Mouse (Mus musculus) forebrain, postnatal 0 days (tissue): ENCODE data around the gene Sit1. TPM values are rescaled to one million over a fixed set of nuclear protein-coding genes. Genes with fewer than 3 reads are reported as not detected.

Source experiments
- ATAC-seq: fragments of 200-750 bp; cut with Nextera tagmentation; 2 replicates; pipeline ENCODE4 v1.8.0; 2017; ENCODE audit warnings: mild to moderate bottlenecking, moderate library complexity
- DNase-seq: peaks from one replicate; pipeline ENCODE4 v3.0.0-alpha.2; 2015
- H3K27ac ChIP-seq: fragments of 300-500 bp; sonication (generic); 2 replicates; pipeline ENCODE4 v1.5.1; 2014; ENCODE audit warnings: low read depth, mild to moderate bottlenecking, antibody characterized with exemption, low read length, moderate library complexity, mixed read lengths
- H3K27me3 ChIP-seq: fragments of 300-500 bp; sonication (generic); 2 replicates; pipeline ENCODE4 v1.6.1; 2014; ENCODE audit warnings: mild to moderate bottlenecking, low read length, mixed read lengths; ENCODE audit not compliant: insufficient read depth
- H3K36me3 ChIP-seq: fragments of 300-500 bp; sonication (generic); 2 replicates; pipeline ENCODE4 v1.6.1; 2014; ENCODE audit warnings: mild to moderate bottlenecking, moderate library complexity; ENCODE audit not compliant: insufficient read depth
- H3K4me1 ChIP-seq: fragments of 300-500 bp; sonication (generic); 2 replicates; pipeline ENCODE4 v1.6.1; 2014; ENCODE audit warnings: antibody characterized with exemption; ENCODE audit not compliant: insufficient read depth
- H3K4me2 ChIP-seq: fragments of 300-500 bp; sonication (generic); 2 replicates; pipeline ENCODE4 v1.6.1; 2014; ENCODE audit warnings: low read depth, mild to moderate bottlenecking, moderate library complexity
- H3K4me3 ChIP-seq: fragments of 300-500 bp; sonication (generic); 2 replicates; pipeline ENCODE4 v1.5.1; 2014; ENCODE audit warnings: low read depth, low read length, mixed read lengths
- H3K9ac ChIP-seq: fragments of 300-500 bp; sonication (generic); 2 replicates; pipeline ENCODE4 v1.6.1; 2014; ENCODE audit warnings: mild to moderate bottlenecking
- H3K9me3 ChIP-seq: fragments of 300-500 bp; sonication (generic); 2 replicates; pipeline ENCODE4 v1.6.1; 2016; ENCODE audit warnings: low read length
- CTCF ChIP-seq: sonication (generic); IDR thresholded peaks from 2 replicates; pipeline ENCODE4 v1.5.1; 2016; ENCODE audit warnings: antibody characterized with exemption, control low read depth, low read depth
- WGBS: fragments of 180-500 bp; shearing (Covaris S2); extraction: QIAGEN DNeasy Blood & Tissue Kit; methylation state at CpG from one replicate; pipeline ENCODE4 v1.1.7; 2014; 5-methylcytosine and 5-hydroxymethylcytosine counted together
- polyA plus RNA-seq: library from polyadenylated mRNA; unstranded; fragments of >200 nt; fragmentation: Nextera tagmentation; extraction: Ambion mirVana; gene quantifications from 2 replicates; pipeline ENCODE4 v1.2.1, GENCODE M21; 2015
- total RNA-seq: library from RNA; depleted of rRNA; stranded (reverse); fragments of >200 nt; gene quantifications from 2 replicates; pipeline ENCODE4 v1.2.3, GENCODE M21; 2014

The Sit1 gene
- total and polyA plus RNA-seq, 2 experiments from 2014 or later: not detected

DNA sequence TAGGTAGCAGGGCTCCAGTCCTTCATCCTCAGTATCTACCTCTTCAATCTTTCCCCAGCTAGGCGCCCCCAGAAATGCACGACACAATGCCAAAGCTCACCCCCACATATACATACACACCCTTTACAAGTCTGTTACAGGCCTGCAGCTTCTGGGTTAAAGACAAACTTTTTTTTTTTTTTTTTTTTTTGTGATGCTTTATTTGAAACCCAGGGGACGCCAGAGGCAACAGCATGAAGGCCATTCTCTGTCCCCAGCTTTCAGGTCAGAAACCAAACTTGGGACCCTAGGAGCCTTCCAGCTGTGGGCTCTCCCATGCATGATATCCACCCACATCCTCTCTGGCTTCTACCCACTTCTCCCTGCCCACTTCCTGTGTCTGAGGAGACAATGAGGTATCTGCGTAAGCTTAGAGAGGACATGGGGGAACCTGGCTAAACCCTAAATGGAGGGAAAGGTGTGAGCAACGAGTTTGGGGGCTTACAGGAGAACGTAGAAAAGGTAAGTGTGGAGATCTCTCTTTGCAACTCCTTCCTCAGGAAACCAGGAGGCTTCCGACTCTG lies 1.6 kb downstream of the Sit1 start:
- Histone ChIP-seq H3K9me3 (no peaks in the 10 kb centered on the region), H3K4me2 (no peak overlapping the region), H3K27ac (no peak overlapping the region), H3K27me3 (no peaks in the 10 kb centered on the region), H3K4me1 (no peaks in the 10 kb centered on the region), H3K9ac (no peak overlapping the region), H3K4me3 (no peak overlapping the region), H3K36me3 (no peaks in the 10 kb centered on the region)
- ATAC-seq: no peak
- 69% methylated on average over 7 of the region's 7 CpGs for WGBS
- no peak for TF ChIP-seq CTCF
- no peak for DNase-seq

DNA sequence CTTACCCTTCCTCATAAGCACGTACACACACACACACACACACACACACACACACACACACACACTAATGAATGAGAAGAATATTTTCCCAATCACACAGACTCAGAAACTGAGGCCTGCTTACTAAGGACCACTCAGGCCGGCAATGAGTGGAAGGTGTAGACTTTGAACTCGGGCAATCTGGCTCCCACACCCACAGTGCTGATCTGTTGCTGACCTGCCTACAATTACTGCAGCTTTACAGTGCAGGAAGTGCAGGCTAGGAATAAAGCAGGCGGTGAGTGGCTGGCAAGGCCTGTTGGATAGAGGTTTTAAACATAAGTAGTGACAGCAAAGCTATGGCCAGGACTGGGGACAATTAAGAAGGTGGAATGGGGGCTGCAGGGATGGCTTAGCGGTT lies 2.5 kb downstream of the Sit1 start:
- WGBS: 85% methylated on average over 5 of the region's 5 CpGs
- H3K27me3 ChIP-seq: no peaks in the 10 kb centered on the region
- no peaks in the 10 kb centered on the region for H3K9me3 ChIP-seq
- no peak overlapping the region for H3K9ac ChIP-seq
- no peaks in the 10 kb centered on the region for H3K4me1 ChIP-seq
- ATAC-seq (no peak), DNase-seq (no peak)
- no peak overlapping the region for H3K4me2 ChIP-seq
- H3K27ac ChIP-seq: no peak overlapping the region
- TF ChIP-seq CTCF: no peak
- H3K36me3 ChIP-seq: no peaks in the 10 kb centered on the region
- H3K4me3 ChIP-seq: no peak overlapping the region

DNA sequence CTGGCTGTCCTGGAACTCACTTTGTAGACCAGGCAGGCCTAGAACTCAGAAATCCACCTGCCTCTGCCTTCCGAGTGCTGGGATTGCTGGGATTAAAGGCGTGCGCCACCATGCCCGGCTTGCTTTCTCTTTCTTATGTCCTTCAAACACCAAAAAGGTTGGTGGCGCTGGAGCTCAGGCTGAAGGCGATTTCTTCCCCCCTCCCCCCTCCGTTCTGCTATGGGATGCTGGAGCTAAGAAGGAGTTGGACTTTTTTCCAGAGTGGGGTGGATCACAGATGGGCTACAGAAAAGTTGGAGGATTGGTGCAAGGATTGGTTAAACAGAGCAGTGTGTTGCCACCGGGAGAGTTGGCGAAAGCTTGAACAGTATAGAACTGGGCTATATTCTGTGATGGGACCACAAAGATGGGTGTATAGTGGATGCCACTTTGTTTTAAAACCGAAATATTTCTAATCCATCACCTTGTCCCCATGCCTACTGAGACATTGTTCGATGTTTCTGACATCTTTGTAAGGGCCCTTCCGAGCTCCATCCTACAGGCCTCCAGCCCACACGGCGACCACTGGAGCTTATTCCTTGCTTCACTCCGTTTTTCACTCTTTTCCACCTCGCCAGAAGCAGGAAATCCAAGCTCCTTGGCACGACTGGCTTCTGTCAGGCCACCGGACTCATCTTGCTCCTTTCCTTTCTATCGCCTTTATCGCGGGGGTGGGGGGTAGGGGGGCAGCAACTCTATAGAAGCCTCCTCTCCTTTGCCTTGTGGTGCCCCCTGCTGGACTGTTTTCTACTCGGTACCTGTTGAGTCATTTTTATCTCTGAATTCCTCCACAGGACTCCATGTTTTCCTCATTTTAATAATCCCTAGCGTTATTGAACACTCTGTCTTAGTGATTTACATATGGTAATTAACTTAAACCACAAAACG lies 4.4 kb downstream of the Sit1 start:
- H3K27me3 ChIP-seq: no peaks in the 10 kb centered on the region
- peak; percentile 52 for TF ChIP-seq CTCF
- no peak overlapping the region for H3K9ac ChIP-seq
- 45% methylated on average over 24 of the region's 24 CpGs for WGBS
- ATAC-seq (no peak), DNase-seq (peak; percentile 36)
- no peaks in the 10 kb centered on the region for H3K4me1 ChIP-seq
- H3K9me3 ChIP-seq: no peaks in the 10 kb centered on the region
- no peak overlapping the region for H3K4me2 ChIP-seq
- no peak overlapping the region for H3K4me3 ChIP-seq
- H3K27ac ChIP-seq: no peak overlapping the region
- no peaks in the 10 kb centered on the region for H3K36me3 ChIP-seq

DNA sequence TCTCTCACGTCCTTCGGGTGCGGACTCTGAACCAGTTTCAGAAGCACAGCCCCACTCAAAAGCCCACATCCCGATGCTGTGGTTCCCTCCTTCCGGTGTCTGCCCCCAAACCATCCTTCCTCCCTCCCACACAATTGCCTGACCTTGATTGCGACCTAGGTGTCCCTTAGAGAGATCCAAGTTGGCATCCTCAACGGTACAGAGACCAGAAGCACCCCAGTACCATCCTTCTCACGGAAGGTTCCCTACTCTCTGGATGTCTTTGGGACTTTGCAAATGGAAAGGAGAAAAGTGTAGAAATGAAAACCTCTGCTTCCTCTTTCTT lies 5.0 kb downstream of the Sit1 start:
- no peak for TF ChIP-seq CTCF
- H3K27me3 ChIP-seq: no peaks in the 10 kb centered on the region
- H3K4me2 ChIP-seq: peak overlapping the region; percentile 45
- peak overlapping the region; percentile 25 for H3K4me3 ChIP-seq
- no peaks in the 10 kb centered on the region for H3K36me3 ChIP-seq
- WGBS: 55% methylated on average over 8 of the region's 8 CpGs
- no peaks in the 10 kb centered on the region for H3K9me3 ChIP-seq
- no peak for DNase-seq
- no peak overlapping the region for H3K27ac ChIP-seq
- no peaks in the 10 kb centered on the region for H3K4me1 ChIP-seq
- no peak for ATAC-seq
- H3K9ac ChIP-seq: no peak overlapping the region

DNA sequence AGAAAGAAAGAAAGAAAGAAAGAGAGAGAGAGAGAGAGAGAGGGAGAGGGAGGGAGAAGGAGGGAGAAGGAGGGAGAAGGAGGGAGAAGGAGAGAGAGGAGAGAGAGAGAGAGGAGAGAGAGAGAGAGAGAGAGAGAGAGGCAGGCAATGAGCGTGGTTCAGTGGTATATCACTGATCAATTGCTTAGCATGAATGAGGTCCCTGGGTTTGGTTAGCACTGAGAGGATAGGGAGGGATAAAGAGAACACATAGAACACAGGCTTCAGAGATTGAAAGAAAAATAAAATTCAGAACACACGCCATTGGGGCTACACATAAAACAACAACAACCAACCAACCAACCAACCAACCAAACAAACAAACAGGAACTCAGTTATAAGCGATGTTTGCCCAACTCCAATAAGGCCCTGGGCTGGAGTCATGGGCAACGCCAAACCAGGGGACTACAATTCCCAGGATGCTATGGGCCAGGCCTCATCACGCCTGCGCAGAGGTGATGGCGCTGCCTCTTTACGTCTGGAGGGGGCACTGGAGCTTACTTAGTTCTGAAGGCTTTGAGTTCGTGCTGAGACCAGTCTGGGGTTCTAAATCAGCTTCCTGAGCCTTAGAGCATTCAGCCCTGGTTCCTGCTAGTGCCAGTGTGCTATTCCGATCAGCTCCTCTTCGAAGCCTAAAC lies 5.5 kb downstream of the Sit1 start:
- Histone ChIP-seq H3K4me3 (peak overlapping the region; percentile 25), H3K27me3 (no peaks in the 10 kb centered on the region), H3K9me3 (no peaks in the 10 kb centered on the region), H3K27ac (no peak overlapping the region), H3K9ac (no peak overlapping the region), H3K4me2 (peak overlapping the region; percentile 45), H3K36me3 (no peaks in the 10 kb centered on the region), H3K4me1 (no peaks in the 10 kb centered on the region)
- WGBS: 17% methylated on average over 11 of the region's 11 CpGs
- DNase-seq: peak; percentile 93
- ATAC-seq: peak; percentile 99
- TF ChIP-seq CTCF: peak; percentile 72

DNA sequence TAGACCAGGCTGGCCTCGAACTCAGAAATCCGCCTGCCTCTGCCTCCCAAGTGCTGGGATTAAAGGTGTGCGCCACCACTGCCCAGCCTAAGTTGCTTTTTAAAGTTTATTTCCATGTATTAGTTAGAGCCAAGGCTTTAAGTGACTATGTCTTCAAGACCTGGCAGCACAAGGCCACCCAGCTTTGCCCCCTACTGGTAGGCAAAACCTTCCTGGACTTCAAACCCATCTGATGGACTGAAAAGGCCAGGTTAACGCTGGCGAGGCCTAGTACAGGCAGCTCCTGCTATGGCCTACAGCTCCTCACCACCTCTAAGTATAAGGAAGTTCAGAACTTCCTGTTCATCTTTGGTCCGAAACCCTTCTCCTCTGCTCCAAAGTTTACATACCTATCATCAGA lies 6.9 kb downstream of the Sit1 start:
- H3K4me1 ChIP-seq: no peaks in the 10 kb centered on the region
- DNase-seq: no peak
- 91% methylated on average over 6 of the region's 6 CpGs for WGBS
- H3K4me2 ChIP-seq: no peak overlapping the region
- H3K4me3 ChIP-seq: no peak overlapping the region
- H3K27ac ChIP-seq: no peak overlapping the region
- no peaks in the 10 kb centered on the region for H3K36me3 ChIP-seq
- H3K9me3 ChIP-seq: no peaks in the 10 kb centered on the region
- peak; percentile 22; the same call in 1 of the 2 replicates for TF ChIP-seq CTCF
- H3K27me3 ChIP-seq: no peaks in the 10 kb centered on the region
- no peak for ATAC-seq
- no peak overlapping the region for H3K9ac ChIP-seq

DNA sequence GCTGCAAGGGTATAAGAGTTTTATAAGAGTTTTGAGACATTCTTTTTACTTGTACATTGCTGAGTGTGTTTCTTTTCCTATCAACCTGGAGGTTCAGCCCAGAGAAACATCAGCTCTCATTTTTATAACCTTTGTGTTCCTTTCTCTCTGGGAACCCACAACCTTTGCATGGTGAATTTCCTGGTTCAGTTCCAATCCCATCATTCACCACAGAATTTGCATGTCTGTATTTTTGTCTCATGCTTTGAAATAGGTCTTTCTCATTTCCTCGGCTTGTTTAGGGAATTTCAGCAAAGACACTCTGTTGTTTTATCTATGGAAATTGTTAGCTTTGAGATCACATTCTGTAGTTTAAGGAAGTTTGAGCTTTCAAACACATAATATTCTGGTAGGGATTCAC lies 9.9 kb downstream of the Sit1 start:
- H3K4me3 ChIP-seq: no peak overlapping the region
- DNase-seq: no peak
- H3K9ac ChIP-seq: no peak overlapping the region
- H3K27ac ChIP-seq: no peak overlapping the region
- H3K27me3 ChIP-seq: no peaks in the 10 kb centered on the region
- TF ChIP-seq CTCF: no peak
- H3K4me1 ChIP-seq: no peaks in the 10 kb centered on the region
- no peak overlapping the region for H3K4me2 ChIP-seq
- H3K36me3 ChIP-seq: no peaks in the 10 kb centered on the region
- H3K9me3 ChIP-seq: no peaks in the 10 kb centered on the region
- 62% methylated on average over 1 of the region's 1 CpGs for WGBS
- ATAC-seq: no peak
